Mouse (Mus musculus): Measurements from ENCODE around the gene Vps51. TPM values are rescaled to one million over a fixed set of nuclear protein-coding genes. Genes with fewer than 3 reads are reported as not detected.
A peak's percentile ranks its signal among the peaks of the same experiment; 100 is the strongest.

The Vps51 gene
- polyA plus RNA-seq, 1 experiment: 70.8 TPM

GRCm38 (mm10) chr19:6079983-6080480 lies 3.0 kb upstream of the Vps51 start, which contains the start of gene Tmem262:
TSS of gene Tmem262 (plus strand) at chr19:6080033.
- no peak for DNase-seq (ENCODE audit: low spot score)

DNA sequence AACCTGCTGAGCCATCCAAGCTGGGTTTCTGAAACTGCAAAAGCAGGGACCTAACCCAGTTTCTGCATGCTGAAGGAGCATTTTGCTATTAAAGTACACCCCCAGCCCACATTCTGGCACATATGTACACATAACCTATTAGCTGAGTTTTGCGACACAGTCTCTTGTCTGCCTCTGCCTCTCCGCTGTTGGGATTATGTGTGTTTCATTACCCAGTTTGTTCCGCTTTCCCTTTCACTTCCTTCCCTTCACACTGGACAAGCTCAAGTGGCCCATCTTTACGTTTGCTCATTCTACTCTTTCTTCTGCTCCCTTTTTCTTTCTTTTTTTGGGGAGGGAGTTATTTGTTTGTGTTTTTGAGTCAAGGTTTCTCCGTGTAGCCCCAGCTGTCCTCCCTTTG lies 3.1 kb downstream of the Vps51 start:
- no peak for DNase-seq (ENCODE audit: low spot score)

GRCm38 (mm10) chr19:6071261-6071660 lies 5.8 kb downstream of the Vps51 start:
- DNase-seq (ENCODE audit: low spot score): no peak

GRCm38 (mm10) chr19:6070571-6071250 lies 6.3 kb downstream of the Vps51 start:
- DNase-seq (ENCODE audit: low spot score): no peak

GRCm38 (mm10) chr19:6069851-6070250 lies 7.2 kb downstream of the Vps51 start:
- no peak for DNase-seq (ENCODE audit: low spot score)

GRCm38 (mm10) chr19:6068951-6069350 lies 8.1 kb downstream of the Vps51 start:
- no peak for DNase-seq (ENCODE audit: low spot score)

DNA sequence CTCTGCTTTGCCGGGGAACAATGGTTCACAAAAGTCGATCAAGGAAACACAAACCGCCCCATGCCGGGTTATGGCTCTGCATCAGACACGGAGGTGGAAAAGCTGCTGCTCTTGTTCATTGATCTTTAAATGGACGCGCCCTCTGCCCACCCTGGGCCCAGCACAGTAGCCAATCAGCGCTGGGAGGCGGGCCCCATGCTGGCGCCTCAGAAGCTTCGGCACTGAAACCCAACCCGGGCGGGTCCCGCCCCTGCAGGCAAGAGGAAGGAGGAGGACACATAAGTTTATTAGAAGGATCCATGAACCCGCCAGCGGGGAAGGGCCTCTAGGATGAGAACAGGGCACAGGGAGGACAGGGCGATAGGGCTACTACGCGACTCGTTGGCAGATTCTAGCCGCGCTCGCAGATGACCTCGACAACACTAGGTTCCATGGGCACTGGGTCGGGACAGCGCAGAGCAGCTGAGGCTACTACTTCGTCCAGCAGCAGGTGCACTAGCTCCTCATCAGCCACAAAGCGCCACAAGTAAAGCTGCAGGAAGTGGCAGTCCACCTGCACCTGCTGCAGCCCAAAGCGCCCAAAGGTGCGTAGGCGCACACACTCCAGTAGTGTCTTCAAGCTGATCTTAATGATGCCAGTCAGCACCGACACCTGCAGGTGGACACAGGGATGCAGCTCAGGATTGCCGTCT lies 9.2 kb downstream of the Vps51 start, which contains the start of gene Tm7sf2:
Gene Tm7sf2, minus strand, starts transcription at position 650 of the 692 bp plus-strand sequence.
- DNase-seq (ENCODE audit: low spot score): peak; percentile 80

- peak; percentile 70 for DNase-seq (ENCODE audit: low spot score)
Measured at GRCm38 (mm10) chr19:6067011-6067723, 9.9 kb downstream of the Vps51 start.

DNA sequence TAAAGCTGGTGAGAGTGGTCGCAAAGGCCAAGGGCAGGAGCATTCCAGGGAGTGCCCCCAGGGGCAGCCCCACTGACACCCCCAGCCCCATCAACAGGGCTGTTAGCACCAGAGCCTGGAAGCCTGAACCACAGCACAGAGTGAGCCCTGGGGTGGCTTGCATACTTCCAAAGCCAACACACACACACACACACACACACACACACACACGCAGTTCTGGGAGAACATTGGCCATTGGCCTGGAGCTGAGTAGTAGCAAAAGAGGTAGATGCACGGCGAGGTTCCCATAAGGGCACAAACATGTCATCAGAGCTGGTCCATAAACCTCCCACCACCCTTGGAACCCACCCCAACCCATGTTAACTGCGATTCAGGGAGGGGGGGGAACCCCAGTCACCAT lies 10.5 kb downstream of the Vps51 start:
- no peak for DNase-seq (ENCODE audit: low spot score)

DNA sequence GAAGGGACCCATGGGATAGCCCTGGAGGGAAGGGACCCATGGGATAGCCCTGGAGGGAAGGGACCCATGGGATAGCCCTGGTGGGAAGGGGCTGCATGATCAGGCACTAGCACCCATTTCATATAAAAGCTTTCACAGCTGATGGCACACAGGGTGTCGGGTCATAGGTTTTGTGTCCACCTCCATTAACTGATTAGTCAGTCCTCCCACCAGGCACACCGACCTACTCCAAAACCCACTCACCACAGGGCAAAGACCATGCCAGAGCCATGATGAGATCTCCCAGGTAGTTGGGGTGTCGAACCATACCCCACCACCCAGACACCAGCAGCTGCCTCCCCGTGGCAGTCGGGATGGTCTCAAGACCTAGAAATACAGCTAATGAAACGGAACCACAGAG lies 13.9 kb downstream of the Vps51 start:
- no peak for DNase-seq (ENCODE audit: low spot score)

GRCm38 (mm10) chr19:6062418-6062817 lies 14.6 kb downstream of the Vps51 start:
- DNase-seq (ENCODE audit: low spot score): no peak

DNA sequence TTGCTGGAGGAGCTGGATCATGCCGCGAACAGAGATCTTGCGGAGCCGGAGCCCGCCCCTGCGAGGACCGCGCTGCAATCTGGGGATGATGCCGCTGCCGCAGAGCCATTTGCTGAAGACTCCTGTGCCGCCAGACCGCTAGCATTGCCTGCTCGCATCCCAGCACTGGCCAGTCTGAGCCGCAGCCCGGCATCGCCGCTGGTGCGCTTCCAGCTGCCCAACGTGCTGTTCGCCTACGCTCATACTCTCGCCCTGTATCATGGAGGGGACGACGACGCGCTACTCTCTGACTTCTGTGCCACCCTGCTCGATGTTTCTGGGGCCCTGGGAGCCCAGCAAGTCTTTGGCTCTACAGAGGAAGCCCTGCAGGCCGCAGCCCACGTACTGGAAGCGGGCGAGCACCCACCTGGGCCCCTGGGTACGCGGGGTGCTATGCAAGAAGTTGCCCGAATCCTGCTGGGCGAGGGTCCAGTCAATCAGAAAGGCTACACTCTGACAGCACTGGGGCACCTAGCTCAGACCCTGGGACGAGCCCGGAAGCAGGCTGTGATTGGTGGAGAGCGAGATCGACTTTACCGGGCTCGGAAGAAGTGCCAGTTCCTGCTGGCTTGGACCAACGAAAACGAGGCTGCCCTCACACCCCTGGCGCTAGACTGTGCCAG lies 15.3 kb downstream of the Vps51 start:
- DNase-seq (ENCODE audit: low spot score): no peak

DNA sequence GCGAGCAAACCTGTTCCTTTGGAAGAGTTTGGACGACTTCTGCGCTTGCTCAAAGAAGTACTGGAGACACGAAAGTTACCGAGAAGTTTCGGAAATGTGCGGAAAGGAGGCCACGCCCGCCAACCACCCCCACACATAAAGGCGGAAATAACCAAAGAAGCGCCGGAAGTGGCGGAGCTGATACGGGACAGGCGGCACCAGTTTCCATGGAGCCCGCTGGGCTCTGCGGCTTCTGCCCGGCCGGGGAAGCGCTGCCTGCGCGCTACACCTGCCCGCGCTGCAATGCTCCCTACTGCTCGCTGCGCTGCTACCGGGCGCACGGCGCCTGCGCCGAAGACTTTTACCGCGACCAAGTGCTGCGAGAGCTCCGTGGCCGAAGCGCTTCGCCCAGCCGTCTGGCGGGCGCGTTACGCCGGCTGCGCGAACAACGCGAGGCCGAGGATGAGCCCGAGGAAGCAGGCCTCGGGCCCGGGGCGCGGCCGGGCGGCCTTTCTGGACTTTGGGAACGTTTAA lies 16.0 kb downstream of the Vps51 start, which contains the start of gene Znhit2:
Gene Znhit2, plus strand, starts transcription at position 172 of the 513 bp plus-strand sequence.
- DNase-seq (ENCODE audit: low spot score): peak; percentile 79

DNA sequence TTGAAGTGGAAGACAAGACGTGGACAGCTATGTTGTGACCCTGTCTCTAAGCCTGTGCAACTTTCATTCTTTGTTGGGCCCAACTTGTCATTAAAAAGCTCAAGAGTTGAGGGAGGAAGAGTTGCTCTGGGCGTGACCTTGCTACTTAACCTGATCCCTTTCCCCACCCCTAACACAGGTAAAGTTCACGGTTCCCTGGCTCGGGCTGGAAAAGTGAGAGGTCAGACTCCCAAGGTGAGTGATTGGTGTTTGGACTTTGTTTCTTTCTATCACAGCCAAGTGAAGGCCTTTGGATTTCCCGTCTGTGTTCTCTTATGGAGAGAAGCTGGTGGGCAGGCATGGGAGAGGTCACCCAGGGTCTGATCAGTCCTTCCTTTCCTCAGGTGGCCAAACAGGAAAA lies 18.1 kb downstream of the Vps51 start:
- DNase-seq (ENCODE audit: low spot score): no peak

- DNase-seq (ENCODE audit: low spot score): no peak
Measured at GRCm38 (mm10) chr19:6058513-6058912, 18.5 kb downstream of the Vps51 start.

DNA sequence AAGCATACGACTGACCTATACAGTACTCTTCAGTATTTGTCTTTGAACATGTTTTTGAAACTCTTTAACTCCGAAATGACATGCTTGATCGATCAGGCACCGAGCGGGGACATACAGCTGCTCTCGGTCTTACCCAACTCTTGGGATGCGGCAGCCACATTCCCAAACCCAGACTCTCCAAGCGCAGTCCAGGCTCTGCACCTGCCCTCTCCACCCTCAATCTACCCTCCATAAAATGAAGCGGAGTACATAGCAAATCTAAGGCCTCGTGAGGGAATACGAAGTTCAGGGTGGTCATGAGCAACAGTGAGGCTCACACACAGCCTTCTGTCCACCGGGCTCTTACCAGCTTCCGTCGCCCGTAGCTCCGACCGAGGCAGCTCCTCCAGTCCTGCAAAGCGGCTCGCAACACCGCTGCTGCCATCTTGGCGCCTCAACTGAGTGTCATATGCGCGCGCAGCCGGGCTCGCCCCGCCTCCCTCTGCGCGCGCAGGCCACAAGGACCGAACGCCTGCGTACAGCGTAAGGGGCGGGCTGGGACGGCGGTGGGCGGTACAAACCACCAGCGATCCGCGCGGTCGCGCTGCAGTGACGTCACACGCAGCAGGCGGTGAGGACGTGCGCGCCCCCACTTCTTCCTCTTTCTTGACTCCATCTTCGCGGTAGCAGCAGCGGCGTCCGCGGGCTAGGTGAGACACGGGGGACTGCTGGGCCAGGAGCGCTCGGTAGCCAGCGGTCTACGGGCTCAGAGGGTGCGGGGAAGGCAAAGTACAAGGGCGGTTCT lies 19.5 kb downstream of the Vps51 start, which contains the start of the genes Mrpl49 and Fau:
Gene Mrpl49, minus strand, starts transcription at position 473 of the 784 bp plus-strand sequence.
Gene Fau, plus strand, starts transcription at position 532 of the 784 bp plus-strand sequence.
- peak; percentile 95 for DNase-seq (ENCODE audit: low spot score)

DNA sequence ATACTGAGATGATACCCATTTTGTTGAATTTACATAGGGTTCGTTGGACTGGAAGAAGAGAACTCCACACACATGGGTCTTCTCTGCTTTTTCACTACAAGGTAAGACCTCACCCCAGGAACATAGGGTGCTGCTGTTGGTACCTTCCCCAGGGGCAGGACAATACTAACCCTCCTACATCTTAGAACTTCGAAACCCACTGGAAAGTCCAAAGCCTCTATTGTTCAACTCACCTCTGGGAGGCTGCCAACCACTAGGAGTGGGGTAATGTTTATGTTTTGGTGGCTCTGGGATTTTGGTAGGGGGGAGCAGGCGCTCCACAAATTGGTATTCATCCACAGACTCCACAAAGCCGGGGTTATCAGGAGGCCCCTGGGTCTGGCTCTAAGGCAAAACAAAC lies 20.3 kb downstream of the Vps51 start:
- no peak for DNase-seq (ENCODE audit: low spot score)

DNA sequence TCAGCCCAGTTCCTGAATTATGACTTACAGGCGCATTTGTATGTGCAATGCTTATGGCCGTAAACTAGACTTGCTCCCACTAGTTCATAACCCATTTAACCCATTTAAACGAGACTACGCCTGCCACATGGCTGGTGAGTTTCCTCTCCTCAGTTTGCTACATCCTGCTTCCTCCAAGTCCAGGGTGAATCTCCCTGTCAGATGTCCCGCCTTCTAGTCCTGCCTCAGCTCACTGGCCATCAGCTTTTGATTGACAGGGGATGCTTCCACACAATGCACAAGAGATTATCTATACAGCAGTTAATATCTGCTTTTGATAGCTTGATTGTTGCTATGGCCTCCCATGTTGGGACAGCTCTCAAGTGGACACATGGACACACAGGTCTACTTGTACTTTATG lies 22.7 kb downstream of the Vps51 start:
- DNase-seq (ENCODE audit: low spot score): no peak

DNA sequence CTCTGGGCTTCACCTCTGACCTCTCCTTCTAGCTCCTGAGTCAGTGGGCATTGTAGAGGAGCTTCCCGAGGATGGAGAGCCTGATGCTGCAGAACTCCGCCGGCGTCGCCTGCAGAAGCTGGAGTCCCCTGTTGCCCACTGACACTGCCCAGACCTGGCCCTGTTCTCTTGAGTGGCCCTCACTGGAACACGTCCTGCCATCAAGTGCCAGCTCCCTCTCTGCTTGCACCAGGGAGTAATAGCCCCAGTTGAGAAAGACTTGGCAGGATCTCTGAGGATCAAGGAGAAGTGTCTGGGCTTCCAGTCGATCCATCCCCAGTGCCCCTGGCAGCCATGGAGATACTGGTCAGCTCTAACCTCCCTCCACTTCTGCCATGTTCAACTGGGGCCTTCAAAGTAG lies 24.5 kb downstream of the Vps51 start:
- DNase-seq (ENCODE audit: low spot score): no peak

- DNase-seq (ENCODE audit: low spot score): no peak
Measured at GRCm38 (mm10) chr19:6048681-6049410, 28.2 kb downstream of the Vps51 start.

Data from urinary bladder, adult 2 months (tissue).